Mouse (Mus musculus) MEL (cell line): ENCODE results near the gene Snx15.

Experiments
- CTCF ChIP-seq, 3 experiments: IDR thresholded peaks in 2 of 3; conservative IDR thresholded peaks in 1 of 3; 2 replicates each; pipeline ENCODE4 v1.5.1; 2011 to 2012; ENCODE audit warnings: low read length in 3 of 3, low read depth in 2 of 3, mild to moderate bottlenecking in 2 of 3, improper control_type of control experiment in 1 of 3, inconsistent platforms in 1 of 3, mixed read lengths in 1 of 3, moderate library complexity in 1 of 3; ENCODE audit not compliant: control insufficient read depth in 1 of 3, insufficient read depth in 1 of 3, poor library complexity in 1 of 3, severe bottlenecking in 1 of 3
- E2F4 ChIP-seq: IDR thresholded peaks from 2 replicates; pipeline ENCODE4 v1.6.1; 2011; ENCODE audit warnings: low read depth, low read length, improper control_type of control experiment, borderline replicate concordance
- EP300 ChIP-seq, 2 experiments: IDR thresholded peaks; 2 replicates each; pipeline ENCODE4 v1.6.1; 2011; ENCODE audit warnings: improper control_type of control experiment in 2 of 2, low read length in 2 of 2, low read depth in 1 of 2, mild to moderate bottlenecking in 1 of 2
- HCFC1 ChIP-seq: IDR thresholded peaks from 2 replicates; pipeline ENCODE4 v1.6.1; 2012; ENCODE audit warnings: low read depth, mild to moderate bottlenecking, inconsistent platforms, low read length, improper control_type of control experiment, moderate library complexity
- JUND ChIP-seq: IDR thresholded peaks from 2 replicates; pipeline ENCODE4 v1.6.1; 2011; ENCODE audit warnings: low read depth, mild to moderate bottlenecking, improper control_type of control experiment, low read length
- KAT2A ChIP-seq: conservative IDR thresholded peaks from 2 replicates; pipeline ENCODE4 v1.6.1; 2012; ENCODE audit warnings: low read depth, low read length, improper control_type of control experiment, inconsistent platforms
- MAFK ChIP-seq: IDR thresholded peaks from 2 replicates; pipeline ENCODE4 v1.6.1; 2011; ENCODE audit warnings: low read depth, mild to moderate bottlenecking, low read length, improper control_type of control experiment, borderline replicate concordance
- NELFE ChIP-seq: IDR thresholded peaks from 2 replicates; pipeline ENCODE4 v1.6.1; 2011; ENCODE audit warnings: low read depth, low read length, improper control_type of control experiment
- POLR2A ChIP-seq, 2 experiments: IDR thresholded peaks; 2 replicates each; pipeline ENCODE4 v1.6.1; 2011 to 2012; ENCODE audit warnings: low read length in 2 of 2, mild to moderate bottlenecking in 2 of 2, control low read depth in 1 of 2, improper control_type of control experiment in 1 of 2, low read depth in 1 of 2, moderate library complexity in 1 of 2; ENCODE audit not compliant: control insufficient read depth in 1 of 2, insufficient read depth in 1 of 2, poor library complexity in 1 of 2
- POLR2AphosphoS2 ChIP-seq: IDR thresholded peaks from 2 replicates; pipeline ENCODE4 v1.6.1; 2011; ENCODE audit warnings: low read length, improper control_type of control experiment
- TBP ChIP-seq: IDR thresholded peaks from 2 replicates; pipeline ENCODE4 v1.8.0; 2011; ENCODE audit warnings: low read depth, low read length, improper control_type of control experiment
- USF1 ChIP-seq: IDR thresholded peaks from 2 replicates; pipeline ENCODE4 v1.6.1; 2014; ENCODE audit warnings: low read depth, mild to moderate bottlenecking, inconsistent platforms, low read length, improper control_type of control experiment, moderate library complexity

GRCm38 (mm10) chr19:6127760-6128341 lies at the start of gene Snx15:
- TF ChIP-seq CTCF (IDR thresholded peaks at IDR 0.05 in 2 of 3, conservative IDR thresholded peaks at IDR 0.05 in 1 of 3; ENCODE audit: control insufficient read depth in 1 of 3, insufficient read depth in 1 of 3, low read depth in 2 of 3, low read length in 3 of 3, poor library complexity in 1 of 3, severe bottlenecking in 1 of 3): no peak
- no peak for TF ChIP-seq KAT2A
- TF ChIP-seq EP300 (IDR thresholded peaks at IDR 0.05; ENCODE audit: low read depth in 1 of 2, low read length in 2 of 2): no peak
- TF ChIP-seq POLR2AphosphoS2: no peak
- no peak; the same call in 1 of the 2 replicates for TF ChIP-seq E2F4
- TF ChIP-seq POLR2A (IDR thresholded peaks at IDR 0.05; ENCODE audit: control insufficient read depth in 1 of 2, insufficient read depth in 1 of 2, low read depth in 1 of 2, low read length in 2 of 2, poor library complexity in 1 of 2): peak; percentile 18 to 69; a peak in 3 of 4 replicates
- peak; percentile 40 for TF ChIP-seq NELFE
- TF ChIP-seq MAFK: no peak
- no peak for TF ChIP-seq USF1
- no peak for TF ChIP-seq JUND
- TF ChIP-seq HCFC1: peak; percentile 83
- peak; percentile 67 for TF ChIP-seq TBP
